Mouse (Mus musculus) liver, embryonic 11.5 days (tissue): ENCODE measurements around the gene Arhgap45. TPM values are rescaled to one million over a fixed set of nuclear protein-coding genes. Genes with fewer than 3 reads are reported as not detected.

Source experiments
- ATAC-seq: fragments of 200-750 bp; cut with Nextera tagmentation; replicated peaks from 2 replicates; pipeline ENCODE4 v1.8.0; 2017; ENCODE audit warnings: moderate number of reproducible peaks, mild to moderate bottlenecking, moderate TSS enrichment, moderate library complexity; ENCODE audit not compliant: low FRiP score
- DNase-seq: peaks from one replicate; pipeline ENCODE4 v3.0.0-alpha.2; 2017; ENCODE audit warnings: low spot score
- H3K27ac ChIP-seq: fragments of 300-500 bp; sonication (generic); 2 replicates; pipeline ENCODE4 v1.5.1; 2014; ENCODE audit warnings: mild to moderate bottlenecking, low read depth, low read length, control low read depth
- H3K27me3 ChIP-seq: fragments of 300-500 bp; sonication (generic); replicated peaks from 2 replicates; pipeline ENCODE4 v1.6.1; 2014; ENCODE audit warnings: low read length, mixed read lengths; ENCODE audit not compliant: control insufficient read depth, insufficient read depth
- H3K36me3 ChIP-seq: fragments of 300-500 bp; sonication (generic); 2 replicates; pipeline ENCODE4 v1.6.1; 2014; ENCODE audit warnings: mild to moderate bottlenecking, low read length, moderate library complexity, mixed read lengths; ENCODE audit not compliant: control insufficient read depth, insufficient read depth
- H3K4me1 ChIP-seq: fragments of 300-500 bp; sonication (generic); replicated peaks from 2 replicates; pipeline ENCODE4 v1.6.1; 2014; ENCODE audit warnings: low read length, mixed read lengths; ENCODE audit not compliant: control insufficient read depth, insufficient read depth
- H3K4me2 ChIP-seq: fragments of 300-500 bp; sonication (generic); 2 replicates; pipeline ENCODE4 v1.6.1; 2014; ENCODE audit warnings: mild to moderate bottlenecking, control low read depth, moderate library complexity
- H3K4me3 ChIP-seq: fragments of 300-500 bp; sonication (generic); 2 replicates; pipeline ENCODE4 v1.5.1; 2014; ENCODE audit warnings: low read depth, low read length, control low read depth
- H3K9ac ChIP-seq: fragments of 300-500 bp; sonication (generic); 2 replicates; pipeline ENCODE4 v1.6.1; 2014; ENCODE audit warnings: low read depth, low read length, control low read depth
- H3K9me3 ChIP-seq: fragments of 300-500 bp; sonication (generic); 2 replicates; pipeline ENCODE4 v1.6.1; 2016; ENCODE audit warnings: low read length, inconsistent platforms, mixed read lengths; ENCODE audit not compliant: control insufficient read depth
- WGBS: fragments of 180-500 bp; shearing (Covaris S2); extraction: QIAGEN DNeasy Blood & Tissue Kit; methylation state at CpG from one replicate; pipeline ENCODE4 v1.1.7; 2014; 5-methylcytosine and 5-hydroxymethylcytosine counted together
- polyA plus RNA-seq: library from polyadenylated mRNA; unstranded; fragments of >200 nt; fragmentation: Nextera tagmentation; extraction: Ambion mirVana; gene quantifications from 2 replicates; pipeline ENCODE4 v1.2.1, GENCODE M21; 2014

The Arhgap45 gene
- polyA plus RNA-seq, 1 experiment from 2014 or later, result 29.4 TPM

- Histone ChIP-seq H3K4me3 (no peak overlapping the region), H3K27ac (peak overlapping the region; percentile 38), H3K36me3 (peaks cover 13% of the 10 kb centered on the region; the same call in 1 of the 2 replicates), H3K9ac (0 out of 2 replicates have a peak overlapping the region, but pooled peaks have one; percentile 16), H3K4me1 (peaks cover 27% of the 10 kb centered on the region), H3K27me3 (no peaks in the 10 kb centered on the region), H3K4me2 (no peak overlapping the region), H3K9me3 (no peaks in the 10 kb centered on the region)
- no peak for ATAC-seq
- DNase-seq, result no peak
- 85% methylated on average over 4 of the region's 4 CpGs for WGBS
Measured at GRCm38 (mm10) chr10:80069948-80070450, 53.5 kb downstream of the Arhgap45 start.

- peaks cover 37% of the 10 kb centered on the region for H3K4me1 ChIP-seq
- H3K27me3 ChIP-seq, result no peaks in the 10 kb centered on the region
- ATAC-seq (peak; percentile 91), DNase-seq (peak; percentile 56)
- peak overlapping the region; percentile 42; the same call in 1 of the 2 replicates for H3K4me2 ChIP-seq
- H3K4me3 ChIP-seq, result 0 out of 2 replicates have a peak overlapping the region, but pooled peaks have one; percentile 3
- H3K9me3 ChIP-seq, result no peaks in the 10 kb centered on the region
- H3K27ac ChIP-seq, result peak overlapping the region; percentile 93
- H3K9ac ChIP-seq, result peak overlapping the region; percentile 55
- 52% methylated on average over 9 of the region's 9 CpGs for WGBS
- H3K36me3 ChIP-seq, result peaks cover 7% of the 10 kb centered on the region; the same call in 1 of the 2 replicates
Measured at GRCm38 (mm10) chr10:80070837-80071515, 54.5 kb downstream of the Arhgap45 start.

DNA sequence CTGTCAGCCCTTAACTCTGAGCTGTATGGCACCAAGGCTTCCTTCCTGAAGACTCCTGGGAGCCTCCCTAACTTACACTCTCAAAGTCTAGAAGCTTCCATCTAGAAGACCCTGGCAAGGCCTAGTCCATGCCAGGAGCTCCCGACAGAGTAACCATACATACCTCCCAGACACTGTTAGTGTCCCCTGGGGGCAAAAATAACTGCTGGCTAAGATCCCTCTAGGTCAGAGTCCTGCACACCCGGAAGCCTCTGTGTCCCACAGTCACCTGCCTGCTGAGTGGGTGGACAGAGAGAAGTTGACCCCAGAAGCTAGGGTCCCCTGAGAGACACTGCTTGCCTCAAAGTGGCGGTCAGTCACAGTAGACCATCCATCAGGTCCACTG, 55.1 kb downstream of the Arhgap45 start:
- no peak for DNase-seq
- H3K4me3 ChIP-seq, result no peak overlapping the region
- WGBS, result 74% methylated on average over 3 of the region's 3 CpGs
- H3K27ac ChIP-seq, result peak overlapping the region; percentile 93
- H3K36me3 ChIP-seq, result peaks cover 6% of the 10 kb centered on the region
- H3K4me2 ChIP-seq, result peak overlapping the region; percentile 42; the same call in 1 of the 2 replicates
- no peaks in the 10 kb centered on the region for H3K9me3 ChIP-seq
- H3K4me1 ChIP-seq, result peaks cover 39% of the 10 kb centered on the region
- peak overlapping the region; percentile 55 for H3K9ac ChIP-seq
- ATAC-seq, result no peak
- no peaks in the 10 kb centered on the region for H3K27me3 ChIP-seq

- peaks cover 2% of the 10 kb centered on the region for H3K36me3 ChIP-seq
- no peak overlapping the region for H3K4me3 ChIP-seq
- 0 out of 2 replicates have a peak overlapping the region, but pooled peaks have one; percentile 93 for H3K27ac ChIP-seq
- ATAC-seq (no peak), DNase-seq (no peak)
- H3K4me2 ChIP-seq, result no peak overlapping the region
- no peaks in the 10 kb centered on the region for H3K9me3 ChIP-seq
- 84% methylated on average over 20 of the region's 20 CpGs for WGBS
- H3K4me1 ChIP-seq, result peaks cover 39% of the 10 kb centered on the region
- no peaks in the 10 kb centered on the region for H3K27me3 ChIP-seq
- no peak overlapping the region for H3K9ac ChIP-seq
Measured at GRCm38 (mm10) chr10:80072623-80073489, 56.4 kb downstream of the Arhgap45 start.

- DNase-seq (no peak), ATAC-seq (peak; percentile 37; the same call in 1 of the 2 replicates)
- H3K4me3 ChIP-seq, result peak overlapping the region; percentile 29
- no peaks in the 10 kb centered on the region for H3K9me3 ChIP-seq
- H3K36me3 ChIP-seq, result peaks cover 6% of the 10 kb centered on the region
- peak overlapping the region; percentile 48 for H3K4me2 ChIP-seq
- H3K27ac ChIP-seq, result 0 out of 2 replicates have a peak overlapping the region, but pooled peaks have one; percentile 48
- peak overlapping the region; percentile 30; the same call in 1 of the 2 replicates for H3K9ac ChIP-seq
- peaks cover 41% of the 10 kb centered on the region for H3K4me1 ChIP-seq
- 19% methylated on average over 28 of the region's 28 CpGs for WGBS
- no peaks in the 10 kb centered on the region for H3K27me3 ChIP-seq
Measured at GRCm38 (mm10) chr10:80074813-80075601, 58.6 kb downstream of the Arhgap45 start.

- no peak overlapping the region for H3K4me2 ChIP-seq
- no peak overlapping the region for H3K9ac ChIP-seq
- no peak for ATAC-seq
- no peaks in the 10 kb centered on the region for H3K9me3 ChIP-seq
- H3K4me3 ChIP-seq, result no peak overlapping the region
- no peak for DNase-seq
- 63% methylated on average over 1 of the region's 1 CpGs for WGBS
- H3K4me1 ChIP-seq, result peaks cover 40% of the 10 kb centered on the region
- H3K36me3 ChIP-seq, result peaks cover 8% of the 10 kb centered on the region
- no peaks in the 10 kb centered on the region for H3K27me3 ChIP-seq
- H3K27ac ChIP-seq, result peak overlapping the region; percentile 48; the same call in 1 of the 2 replicates
Measured at GRCm38 (mm10) chr10:80075924-80076323, 59.5 kb downstream of the Arhgap45 start.

- no peak for ATAC-seq
- peaks cover 12% of the 10 kb centered on the region for H3K36me3 ChIP-seq
Measured at GRCm38 (mm10) chr10:80076386-80076785, 59.9 kb downstream of the Arhgap45 start.

DNA sequence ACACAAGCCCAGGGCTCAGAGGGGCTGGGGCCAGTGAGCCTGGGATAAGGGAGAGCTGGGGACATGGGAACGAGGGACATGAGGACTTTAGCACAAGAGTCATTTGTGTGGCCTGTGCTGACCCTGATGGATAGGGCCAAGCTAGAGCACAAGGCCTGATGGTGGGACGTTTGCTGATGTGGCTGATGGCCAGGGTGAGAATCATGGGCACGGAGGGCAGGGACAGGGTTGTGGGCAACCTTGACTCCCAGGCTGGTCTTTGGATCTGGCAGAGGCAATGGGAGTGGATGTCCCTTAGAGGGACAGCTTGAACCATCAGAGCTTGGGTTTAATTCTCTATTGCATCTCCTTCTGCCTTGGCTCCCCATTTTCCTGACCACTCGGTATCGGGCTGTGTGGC, 60.9 kb downstream of the Arhgap45 start:
- WGBS, result 83% methylated on average over 5 of the region's 5 CpGs
- Histone ChIP-seq H3K4me1 (peaks cover 35% of the 10 kb centered on the region), H3K36me3 (peaks cover 22% of the 10 kb centered on the region), H3K9me3 (no peaks in the 10 kb centered on the region), H3K4me3 (no peak overlapping the region), H3K9ac (no peak overlapping the region), H3K27me3 (no peaks in the 10 kb centered on the region), H3K4me2 (no peak overlapping the region), H3K27ac (no peak overlapping the region)
- DNase-seq, result no peak
- no peak for ATAC-seq

More at GRCm38 (mm10) chr10:80076386-80076785, 59.9 kb downstream of the Arhgap45 start:
- Histone ChIP-seq H3K4me1 (peaks cover 40% of the 10 kb centered on the region), H3K9me3 (no peaks in the 10 kb centered on the region), H3K4me3 (no peak overlapping the region), H3K4me2 (no peak overlapping the region), H3K27ac (peak overlapping the region; percentile 48; the same call in 1 of the 2 replicates), H3K9ac (no peak overlapping the region), H3K27me3 (no peaks in the 10 kb centered on the region)
- WGBS, result 89% methylated on average over 4 of the region's 4 CpGs
- no peak for DNase-seq
